Mouse (Mus musculus) stomach, embryonic 15.5 days (tissue): ENCODE results near the gene Itpripl1. TPM values are rescaled to one million over a fixed set of nuclear protein-coding genes. Genes with fewer than 3 reads are reported as not detected.
A peak's percentile ranks its signal among the peaks of the same experiment; 100 is the strongest.
"Not testable (repeated sequence)": the region's sequence is repeated elsewhere in the genome, so short reads cannot be mapped to it uniquely, and the experiment has no call there.

Experiments used
- ATAC-seq: fragments of 200-750 bp; cut with Nextera tagmentation; 2 replicates; pipeline ENCODE4 v1.8.0; 2017; ENCODE audit warnings: low read depth, moderate number of reproducible peaks, moderate TSS enrichment; ENCODE audit not compliant: insufficient read depth, low FRiP score
- H3K27ac ChIP-seq: fragments of 300-500 bp; sonication (generic); 2 replicates; pipeline ENCODE4 v1.5.1; 2015; ENCODE audit warnings: mild to moderate bottlenecking, inconsistent platforms
- H3K27me3 ChIP-seq: fragments of 300-500 bp; sonication (generic); replicated peaks from 2 replicates; pipeline ENCODE4 v1.6.1; 2015; ENCODE audit warnings: inconsistent platforms
- H3K36me3 ChIP-seq: fragments of 300-500 bp; sonication (generic); 2 replicates; pipeline ENCODE4 v1.6.1; 2015; ENCODE audit warnings: inconsistent platforms
- H3K4me1 ChIP-seq: fragments of 300-500 bp; sonication (generic); 2 replicates; pipeline ENCODE4 v1.6.1; 2015; ENCODE audit warnings: inconsistent platforms
- H3K4me2 ChIP-seq: fragments of 300-500 bp; sonication (generic); 2 replicates; pipeline ENCODE4 v1.6.1; 2015; ENCODE audit warnings: mild to moderate bottlenecking, inconsistent platforms
- H3K4me3 ChIP-seq: fragments of 300-500 bp; sonication (generic); replicated peaks from 2 replicates; pipeline ENCODE4 v1.5.1; 2015; ENCODE audit warnings: inconsistent platforms
- H3K9ac ChIP-seq: fragments of 300-500 bp; sonication (generic); 2 replicates; pipeline ENCODE4 v1.6.1; 2015; ENCODE audit warnings: inconsistent platforms
- H3K9me3 ChIP-seq: fragments of 300-500 bp; sonication (generic); 2 replicates; pipeline ENCODE4 v1.6.1; 2016; ENCODE audit warnings: inconsistent platforms
- WGBS: fragments of 180-500 bp; shearing (Covaris S2); methylation state at CpG from one replicate; pipeline ENCODE4 v1.1.7; 2015; 5-methylcytosine and 5-hydroxymethylcytosine counted together
- polyA plus RNA-seq: library from polyadenylated mRNA; unstranded; fragments of >200 nt; fragmentation: Nextera tagmentation; extraction: Ambion mirVana; gene quantifications from 2 replicates; pipeline ENCODE4 v1.2.1, GENCODE M21; 2015

The Itpripl1 gene
- polyA plus RNA-seq, 1 experiment from 2014 or later, result 29.9 TPM

- no peak overlapping the region for H3K4me3 ChIP-seq
- no peaks in the 10 kb centered on the region for H3K27me3 ChIP-seq
- no peak for ATAC-seq
- peaks cover 3% of the 10 kb centered on the region; the same call in 1 of the 2 replicates for H3K36me3 ChIP-seq
- peak overlapping the region; percentile 80 for H3K27ac ChIP-seq
- WGBS, result 79% methylated on average over 4 of the region's 4 CpGs
- no peak overlapping the region for H3K4me2 ChIP-seq
- H3K9me3 ChIP-seq, result no peaks in the 10 kb centered on the region
- H3K4me1 ChIP-seq, result peaks cover 13% of the 10 kb centered on the region
- no peak overlapping the region for H3K9ac ChIP-seq
Measured at GRCm38 (mm10) chr2:127138449-127138848, 4.8 kb downstream of the Itpripl1 start.

GRCm38 (mm10) chr2:127137838-127138420 lies 5.3 kb downstream of the Itpripl1 start:
- H3K4me2 ChIP-seq, result 0 out of 2 replicates have a peak overlapping the region, but pooled peaks have one; percentile 2
- no peaks in the 10 kb centered on the region for H3K9me3 ChIP-seq
- no peak overlapping the region for H3K9ac ChIP-seq
- peaks cover 14% of the 10 kb centered on the region for H3K4me1 ChIP-seq
- no peaks in the 10 kb centered on the region for H3K27me3 ChIP-seq
- H3K36me3 ChIP-seq, result peaks cover 3% of the 10 kb centered on the region; the same call in 1 of the 2 replicates
- H3K27ac ChIP-seq, result peak overlapping the region; percentile 80
- no peak for ATAC-seq
- H3K4me3 ChIP-seq, result no peak overlapping the region
- WGBS, result 55% methylated on average over 10 of the region's 10 CpGs

GRCm38 (mm10) chr2:127136979-127137378 lies 6.3 kb downstream of the Itpripl1 start:
- H3K27ac ChIP-seq, result peak overlapping the region; percentile 80
- H3K9ac ChIP-seq, result no peak overlapping the region
- no peak overlapping the region; the same call in 1 of the 2 replicates for H3K4me2 ChIP-seq

GRCm38 (mm10) chr2:127135255-127135654 lies 8.0 kb downstream of the Itpripl1 start:
- not testable (repeated sequence) for H3K27ac ChIP-seq, H3K27me3 ChIP-seq, H3K4me3 ChIP-seq, H3K36me3 ChIP-seq, H3K9me3 ChIP-seq, H3K9ac ChIP-seq, ATAC-seq, H3K4me2 ChIP-seq
- peaks cover 19% of the 10 kb centered on the region for H3K4me1 ChIP-seq
- WGBS, result 37% methylated on average over 3 of the region's 3 CpGs

More at GRCm38 (mm10) chr2:127136979-127137378, 6.3 kb downstream of the Itpripl1 start:
- WGBS, result 8% methylated on average over 5 of the region's 5 CpGs
- Histone ChIP-seq H3K4me1 (peaks cover 19% of the 10 kb centered on the region), H3K4me3 (no peak overlapping the region), H3K27me3 (no peaks in the 10 kb centered on the region), H3K36me3 (peaks cover 3% of the 10 kb centered on the region; the same call in 1 of the 2 replicates), H3K9me3 (no peaks in the 10 kb centered on the region)
- ATAC-seq, result peak; percentile 57

- WGBS, result 1% methylated on average over 57 of the region's 57 CpGs
- peak within 1 kb of the TSS; percentile 93 for H3K27ac ChIP-seq
- peak within 1 kb of the TSS; percentile 67 for H3K4me2 ChIP-seq
- peak within 1 kb of the TSS; percentile 68 for H3K9ac ChIP-seq
- peak; percentile 90 for ATAC-seq
- H3K9me3 ChIP-seq, result no peaks in the 10 kb centered on the region
- H3K27me3 ChIP-seq, result no peaks in the 10 kb centered on the region
- H3K4me1 ChIP-seq, result peaks cover 19% of the 10 kb centered on the region
- no peaks in the 10 kb centered on the region; the same call in 1 of the 2 replicates for H3K36me3 ChIP-seq
- H3K4me3 ChIP-seq, result peak within 1 kb of the TSS; percentile 78
Measured at GRCm38 (mm10) chr2:127133621-127134461, 9.4 kb downstream of the Itpripl1 start, which contains the start of gene Ncaph. Gene Ncaph, minus strand, starts transcription at chr2:127133954.

- WGBS, result 51% methylated on average over 8 of the region's 8 CpGs
- Histone ChIP-seq H3K4me2 (peak overlapping the region; percentile 67), H3K9me3 (no peaks in the 10 kb centered on the region), H3K27ac (no peak overlapping the region), H3K4me3 (no peak overlapping the region), H3K9ac (no peak overlapping the region), H3K4me1 (peaks cover 10% of the 10 kb centered on the region), H3K36me3 (peaks cover 4% of the 10 kb centered on the region), H3K27me3 (no peaks in the 10 kb centered on the region)
- no peak for ATAC-seq
Measured at GRCm38 (mm10) chr2:127131353-127131752, 11.9 kb downstream of the Itpripl1 start.

- no peaks in the 10 kb centered on the region for H3K9me3 ChIP-seq
- H3K36me3 ChIP-seq, result peaks cover 17% of the 10 kb centered on the region
- peaks cover 10% of the 10 kb centered on the region for H3K4me1 ChIP-seq
- no peak overlapping the region for H3K4me3 ChIP-seq
- no peak overlapping the region for H3K9ac ChIP-seq
- no peak overlapping the region for H3K27ac ChIP-seq
- no peak overlapping the region for H3K4me2 ChIP-seq
- WGBS, result 72% methylated on average over 5 of the region's 5 CpGs
- no peak for ATAC-seq
- H3K27me3 ChIP-seq, result no peaks in the 10 kb centered on the region
Measured at GRCm38 (mm10) chr2:127128926-127129325, 14.3 kb downstream of the Itpripl1 start.

GRCm38 (mm10) chr2:127121591-127122235 lies 21.5 kb downstream of the Itpripl1 start:
- ATAC-seq, result no peak; the same call in 1 of the 2 replicates
- Histone ChIP-seq H3K27ac (no peak overlapping the region), H3K4me3 (no peak overlapping the region), H3K36me3 (peaks cover 70% of the 10 kb centered on the region), H3K4me1 (no peaks in the 10 kb centered on the region), H3K9ac (no peak overlapping the region), H3K27me3 (no peaks in the 10 kb centered on the region), H3K9me3 (no peaks in the 10 kb centered on the region), H3K4me2 (no peak overlapping the region)
- 88% methylated on average over 8 of the region's 8 CpGs for WGBS

GRCm38 (mm10) chr2:127108986-127109385 lies 34.3 kb downstream of the Itpripl1 start:
- Histone ChIP-seq H3K4me2 (no peak overlapping the region), H3K9me3 (no peaks in the 10 kb centered on the region), H3K36me3 (peaks cover 59% of the 10 kb centered on the region), H3K4me3 (no peak overlapping the region), H3K4me1 (no peaks in the 10 kb centered on the region), H3K9ac (no peak overlapping the region), H3K27me3 (no peaks in the 10 kb centered on the region), H3K27ac (no peak overlapping the region)
- WGBS, result 92% methylated on average over 4 of the region's 4 CpGs
- no peak for ATAC-seq

- H3K9ac ChIP-seq, result no peak overlapping the region
- ATAC-seq, result no peak
- H3K4me1 ChIP-seq, result no peaks in the 10 kb centered on the region
- no peak overlapping the region for H3K4me3 ChIP-seq
- WGBS, result 63% methylated on average over 8 of the region's 8 CpGs
- H3K36me3 ChIP-seq, result no peaks in the 10 kb centered on the region
- H3K27me3 ChIP-seq, result no peaks in the 10 kb centered on the region
- H3K4me2 ChIP-seq, result no peak overlapping the region
- H3K9me3 ChIP-seq, result no peaks in the 10 kb centered on the region
- no peak overlapping the region for H3K27ac ChIP-seq
Measured at GRCm38 (mm10) chr2:127092000-127092399, 51.2 kb downstream of the Itpripl1 start.

- not testable (repeated sequence) for H3K4me2 ChIP-seq, H3K27me3 ChIP-seq, ATAC-seq, H3K27ac ChIP-seq, H3K9ac ChIP-seq, H3K36me3 ChIP-seq, H3K4me1 ChIP-seq, H3K9me3 ChIP-seq, H3K4me3 ChIP-seq
Measured at GRCm38 (mm10) chr2:127090151-127090550, 53.1 kb downstream of the Itpripl1 start.
